Mouse (Mus musculus) spleen, adult 2 months (tissue): ENCODE results near the gene Scamp5. TPM values are rescaled to one million over a fixed set of nuclear protein-coding genes. Genes with fewer than 3 reads are reported as not detected.

Experiments used
- DNase-seq, 2 experiments: peaks; one replicate each; pipeline versions ENCODE4 v3.0.0 to v3.0.0-alpha.2; 2012 to 2021; ENCODE audit warnings: low spot score in 2 of 2, low read depth in 1 of 2
- H3K27ac ChIP-seq: fragments of 200-500 bp; 2 replicates; pipeline ENCODE4 v1.5.1; 2012; ENCODE audit warnings: low read length, inconsistent platforms; ENCODE audit not compliant: insufficient read depth
- H3K27me3 ChIP-seq: fragments of 200-500 bp; 2 replicates; pipeline ENCODE4 v1.6.1; 2012; ENCODE audit warnings: mild to moderate bottlenecking, moderate library complexity, low read length, inconsistent platforms; ENCODE audit not compliant: control insufficient read depth, insufficient read depth
- H3K36me3 ChIP-seq: fragments of 200-500 bp; 2 replicates; pipeline ENCODE4 v1.6.1; 2012; ENCODE audit warnings: mild to moderate bottlenecking, low read length, inconsistent platforms; ENCODE audit not compliant: control insufficient read depth, insufficient read depth
- H3K4me1 ChIP-seq: fragments of 200-500 bp; 2 replicates; pipeline ENCODE4 v1.6.1; 2011; ENCODE audit warnings: inconsistent platforms; ENCODE audit not compliant: control insufficient read depth, insufficient read depth, insufficient read length
- H3K4me3 ChIP-seq: fragments of 200-500 bp; 2 replicates; pipeline ENCODE4 v1.5.1; 2011; ENCODE audit warnings: mild to moderate bottlenecking, inconsistent platforms; ENCODE audit not compliant: insufficient read depth, insufficient read length; ENCODE audit errors: extremely low read depth
- CTCF ChIP-seq: fragments of 200-500 bp; IDR thresholded peaks from 2 replicates; pipeline ENCODE4 v1.5.1; 2011; ENCODE audit warnings: mild to moderate bottlenecking, inconsistent platforms; ENCODE audit not compliant: insufficient read depth, insufficient read length, insufficient replicate concordance; ENCODE audit errors: extremely low read depth
- POLR2A ChIP-seq: fragments of 200-500 bp; IDR thresholded peaks from 2 replicates; pipeline ENCODE4 v1.6.1; 2011; ENCODE audit warnings: low read depth, low read length, inconsistent platforms
- WGBS: fragments of 180-500 bp; shearing (Covaris S2); methylation state at CpG from one replicate; pipeline ENCODE4 v1.1.7; 2018; 5-methylcytosine and 5-hydroxymethylcytosine counted together
- polyA plus RNA-seq: library from polyadenylated mRNA; depleted of rRNA; stranded (reverse); fragments of >200 nt; gene quantifications from 2 replicates; pipeline ENCODE4 v1.2.3, GENCODE M21; 2012

Scamp5 gene
- polyA plus RNA-seq, 1 experiment, result 19.3 TPM

GRCm38 (mm10) chr9:57437896-57438614 lies 29.8 kb downstream of the Scamp5 start:
- Histone ChIP-seq H3K36me3 (no peaks in the 10 kb centered on the region), H3K4me3 (no peak overlapping the region), H3K27ac (no peak overlapping the region), H3K4me1 (peaks cover 9% of the 10 kb centered on the region; the same call in 1 of the 2 replicates), H3K27me3 (no peaks in the 10 kb centered on the region)
- no peak for DNase-seq
- TF ChIP-seq POLR2A, result no peak
- TF ChIP-seq CTCF, result no peak
- 87% methylated on average over 10 of the region's 10 CpGs for WGBS

- Histone ChIP-seq H3K4me3 (no peak overlapping the region), H3K36me3 (no peaks in the 10 kb centered on the region), H3K4me1 (peaks cover 14% of the 10 kb centered on the region; the same call in 1 of the 2 replicates), H3K27me3 (no peaks in the 10 kb centered on the region), H3K27ac (no peak overlapping the region)
- TF ChIP-seq POLR2A, result no peak
- no peak for TF ChIP-seq CTCF
- 91% methylated on average over 5 of the region's 5 CpGs for WGBS
- DNase-seq, result no peak
Observed at GRCm38 (mm10) chr9:57436166-57436565, 31.7 kb downstream of the Scamp5 start.

- Histone ChIP-seq H3K36me3 (no peaks in the 10 kb centered on the region), H3K27me3 (no peaks in the 10 kb centered on the region), H3K4me3 (no peak overlapping the region), H3K27ac (no peak overlapping the region), H3K4me1 (peaks cover 14% of the 10 kb centered on the region; the same call in 1 of the 2 replicates)
- 46% methylated on average over 11 of the region's 11 CpGs for WGBS
- DNase-seq, result no peak
- TF ChIP-seq POLR2A (no peak), CTCF (no peak)
Observed at GRCm38 (mm10) chr9:57434405-57435165, 33.3 kb downstream of the Scamp5 start.

GRCm38 (mm10) chr9:57433097-57434032 lies 34.5 kb downstream of the Scamp5 start:
- H3K36me3 ChIP-seq, result no peaks in the 10 kb centered on the region
- H3K4me3 ChIP-seq, result no peak overlapping the region
- H3K27ac ChIP-seq, result peak overlapping the region; percentile 68
- DNase-seq, result peak; percentile 68 to 81
- peaks cover 11% of the 10 kb centered on the region; the same call in 1 of the 2 replicates for H3K4me1 ChIP-seq
- whole genome bisulfite sequencing, result 3% methylated on average over 11 of the region's 11 CpGs
- TF ChIP-seq POLR2A (no peak), CTCF (peak; percentile 79; the same call in 1 of the 2 replicates)
- no peaks in the 10 kb centered on the region for H3K27me3 ChIP-seq

GRCm38 (mm10) chr9:57432480-57432879 lies 35.4 kb downstream of the Scamp5 start:
- WGBS, result 81% methylated on average over 3 of the region's 3 CpGs
- DNase-seq, result no peak
- Histone ChIP-seq H3K27ac (no peak overlapping the region), H3K4me3 (no peak overlapping the region), H3K27me3 (no peaks in the 10 kb centered on the region), H3K4me1 (peaks cover 11% of the 10 kb centered on the region; the same call in 1 of the 2 replicates), H3K36me3 (no peaks in the 10 kb centered on the region)
- TF ChIP-seq POLR2A (no peak), CTCF (no peak)

- 74% methylated on average over 9 of the region's 9 CpGs for WGBS
- DNase-seq, result no peak
Observed at GRCm38 (mm10) chr9:57431202-57431601, 36.7 kb downstream of the Scamp5 start.

More at GRCm38 (mm10) chr9:57431202-57431601, 36.7 kb downstream of the Scamp5 start:
- Histone ChIP-seq H3K4me1 (peaks cover 11% of the 10 kb centered on the region; the same call in 1 of the 2 replicates), H3K4me3 (no peak overlapping the region), H3K36me3 (no peaks in the 10 kb centered on the region), H3K27ac (no peak overlapping the region), H3K27me3 (no peaks in the 10 kb centered on the region)
- no peak for TF ChIP-seq POLR2A
- no peak for TF ChIP-seq CTCF
